Mouse (Mus musculus) kidney, embryonic 14.5 days (tissue): ENCODE data around the gene Cfap44. TPM values are rescaled to one million over a fixed set of nuclear protein-coding genes. Genes with fewer than 3 reads are reported as not detected.

Source experiments
- ATAC-seq: fragments of 200-750 bp; cut with Nextera tagmentation; 2 replicates; pipeline ENCODE4 v1.8.0; 2017; ENCODE audit warnings: moderate number of reproducible peaks, mild to moderate bottlenecking, moderate TSS enrichment, moderate library complexity; ENCODE audit not compliant: low FRiP score, low TSS enrichment
- H3K27ac ChIP-seq: fragments of 300-500 bp; sonication (generic); 2 replicates; pipeline ENCODE4 v1.5.1; 2014; ENCODE audit warnings: low read depth, mild to moderate bottlenecking, low read length, moderate library complexity, mixed read lengths
- H3K27me3 ChIP-seq: fragments of 300-500 bp; sonication (generic); 2 replicates; pipeline ENCODE4 v1.6.1; 2014; ENCODE audit warnings: mild to moderate bottlenecking, low read length; ENCODE audit not compliant: control insufficient read depth, insufficient read depth
- H3K36me3 ChIP-seq: fragments of 300-500 bp; sonication (generic); 2 replicates; pipeline ENCODE4 v1.6.1; 2014; ENCODE audit warnings: low read length, mixed read lengths; ENCODE audit not compliant: control insufficient read depth, insufficient read depth
- H3K4me1 ChIP-seq: fragments of 300-500 bp; sonication (generic); 2 replicates; pipeline ENCODE4 v1.6.1; 2014; ENCODE audit warnings: low read length, mixed read lengths; ENCODE audit not compliant: control insufficient read depth, insufficient read depth
- H3K4me2 ChIP-seq: fragments of 300-500 bp; sonication (generic); replicated peaks from 2 replicates; pipeline ENCODE4 v1.6.1; 2014; ENCODE audit warnings: low read depth, mild to moderate bottlenecking, low read length
- H3K4me3 ChIP-seq: fragments of 300-500 bp; sonication (generic); 2 replicates; pipeline ENCODE4 v1.5.1; 2014; ENCODE audit warnings: mild to moderate bottlenecking, low read length
- H3K9ac ChIP-seq: fragments of 300-500 bp; sonication (generic); 2 replicates; pipeline ENCODE4 v1.6.1; 2014; ENCODE audit warnings: low read depth, mild to moderate bottlenecking, low read length, moderate library complexity
- H3K9me3 ChIP-seq: fragments of 300-500 bp; sonication (generic); 2 replicates; pipeline ENCODE4 v1.6.1; 2016; ENCODE audit warnings: low read length; ENCODE audit not compliant: control insufficient read depth
- WGBS: fragments of 180-500 bp; shearing (Covaris S2); extraction: QIAGEN DNeasy Blood & Tissue Kit; methylation state at CpG from one replicate; pipeline ENCODE4 v1.1.7; 2014; 5-methylcytosine and 5-hydroxymethylcytosine counted together
- polyA plus RNA-seq: library from polyadenylated mRNA; unstranded; fragments of >200 nt; fragmentation: Nextera tagmentation; extraction: Ambion mirVana; gene quantifications from 2 replicates; pipeline ENCODE4 v1.2.1, GENCODE M21; 2014

Cfap44 gene
- polyA plus RNA-seq, 1 experiment from 2014 or later, result 0.46 TPM

DNA sequence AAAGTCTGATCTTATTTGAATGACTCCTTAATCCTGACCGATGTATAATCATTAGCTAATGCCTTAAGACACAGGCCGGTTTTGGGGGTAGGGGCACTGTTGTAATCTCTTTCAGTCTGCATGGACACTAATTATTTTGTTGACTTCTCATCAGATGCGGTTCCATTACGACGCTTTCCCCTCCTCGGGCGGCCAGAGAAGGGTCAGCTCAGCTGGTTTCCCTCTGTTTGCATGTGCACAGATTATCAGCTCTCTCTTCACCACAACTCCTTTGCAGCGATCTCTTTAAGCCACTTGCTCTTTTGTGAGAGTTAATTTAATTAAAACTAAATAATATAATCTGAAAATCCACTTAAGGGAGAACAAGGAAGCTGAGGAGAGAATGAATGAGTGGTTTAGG, 135.1 kb downstream of the Cfap44 start:
- Histone ChIP-seq H3K27me3 (no peaks in the 10 kb centered on the region), H3K4me1 (peaks cover 51% of the 10 kb centered on the region), H3K9me3 (no peaks in the 10 kb centered on the region), H3K36me3 (no peaks in the 10 kb centered on the region), H3K27ac (no peak overlapping the region), H3K4me3 (no peak overlapping the region), H3K9ac (no peak overlapping the region), H3K4me2 (no peak overlapping the region)
- 45% methylated on average over 8 of the region's 8 CpGs for WGBS
- no peak for ATAC-seq

DNA sequence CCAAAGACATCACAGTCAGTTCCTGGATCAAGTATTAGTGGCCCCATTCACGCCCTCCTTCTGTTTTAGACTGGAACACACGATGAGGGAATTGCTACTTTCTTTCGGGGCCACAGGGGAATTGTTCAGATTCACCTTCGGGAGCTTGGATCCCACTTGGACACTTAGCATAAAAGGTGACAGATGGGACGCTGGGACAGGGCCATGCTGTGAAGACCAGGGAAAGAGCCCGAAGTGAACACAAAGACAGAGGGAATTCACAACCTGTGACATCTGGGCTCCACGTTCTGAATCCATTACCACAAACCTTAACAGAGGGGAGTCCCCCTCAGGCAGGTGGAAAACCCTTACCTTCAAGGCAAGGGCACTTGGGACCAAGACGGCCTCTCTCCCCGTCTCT, 135.6 kb downstream of the Cfap44 start:
- Histone ChIP-seq H3K9me3 (no peaks in the 10 kb centered on the region), H3K9ac (no peak overlapping the region), H3K36me3 (no peaks in the 10 kb centered on the region), H3K4me1 (peaks cover 54% of the 10 kb centered on the region), H3K4me2 (peak overlapping the region; percentile 44), H3K27me3 (no peaks in the 10 kb centered on the region), H3K4me3 (no peak overlapping the region), H3K27ac (peak overlapping the region; percentile 20; the same call in 1 of the 2 replicates)
- WGBS, result 33% methylated on average over 9 of the region's 9 CpGs
- 0 out of 2 replicates have a peak, but pooled peaks have one; percentile 4 for ATAC-seq

DNA sequence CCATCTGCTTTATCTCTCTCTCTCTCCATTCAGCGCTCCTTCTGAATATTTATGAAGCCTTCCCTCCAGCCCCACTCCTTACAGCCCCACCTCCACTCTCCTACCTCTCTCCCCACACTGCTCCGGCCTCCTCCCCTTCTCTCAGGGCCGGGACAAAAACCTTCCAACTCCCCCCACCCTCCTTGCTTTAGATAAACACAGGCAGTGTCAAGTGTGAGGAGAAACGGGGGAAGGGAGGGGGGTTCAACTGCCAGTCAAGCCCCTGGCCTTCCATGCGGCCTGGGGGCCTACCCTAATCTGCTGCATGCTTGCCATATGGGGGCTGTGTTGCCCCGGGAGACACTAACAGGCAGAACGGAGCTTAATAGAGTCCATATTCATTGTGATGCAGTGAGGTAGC, 136.2 kb downstream of the Cfap44 start:
- 2% methylated on average over 7 of the region's 7 CpGs for WGBS
- H3K9ac ChIP-seq, result peak overlapping the region; percentile 15; the same call in 1 of the 2 replicates
- no peaks in the 10 kb centered on the region for H3K36me3 ChIP-seq
- H3K4me3 ChIP-seq, result peak overlapping the region; percentile 15; the same call in 1 of the 2 replicates
- ATAC-seq, result peak; percentile 85
- no peaks in the 10 kb centered on the region for H3K27me3 ChIP-seq
- peaks cover 54% of the 10 kb centered on the region for H3K4me1 ChIP-seq
- no peaks in the 10 kb centered on the region for H3K9me3 ChIP-seq
- no peak overlapping the region for H3K27ac ChIP-seq
- peak overlapping the region; percentile 44 for H3K4me2 ChIP-seq

DNA sequence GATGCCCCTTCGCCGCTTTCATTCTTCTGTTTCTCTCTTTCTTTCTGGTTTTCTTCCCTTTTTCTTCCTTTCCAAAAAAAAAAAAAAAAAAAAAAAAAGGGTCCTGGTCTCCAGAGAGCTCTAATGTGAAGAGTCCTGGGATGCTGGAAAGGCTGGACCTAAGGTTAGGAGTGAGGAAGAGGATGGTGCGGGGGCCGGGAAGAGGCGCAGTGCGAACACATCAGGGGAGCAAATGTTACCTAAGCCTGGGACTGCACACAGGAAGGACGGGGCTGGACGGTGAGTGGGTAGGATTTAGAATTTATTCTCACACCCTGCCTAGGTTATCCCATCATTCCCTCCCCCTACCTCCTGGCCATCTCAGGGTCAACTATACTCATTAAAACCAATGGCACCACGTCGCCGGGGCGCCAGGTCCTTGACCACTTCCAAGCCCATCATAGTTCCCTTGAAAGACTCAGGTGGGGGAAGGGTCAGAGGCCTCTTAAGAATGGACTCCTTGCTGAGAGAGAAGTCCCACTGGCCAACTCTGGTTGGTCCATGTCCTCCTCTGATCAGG, 136.7 kb downstream of the Cfap44 start:
- H3K9ac ChIP-seq, result no peak overlapping the region
- peaks cover 54% of the 10 kb centered on the region for H3K4me1 ChIP-seq
- 0 out of 2 replicates have a peak, but pooled peaks have one; percentile 10 for ATAC-seq
- H3K27me3 ChIP-seq, result no peaks in the 10 kb centered on the region
- 26% methylated on average over 12 of the region's 12 CpGs for WGBS
- H3K9me3 ChIP-seq, result no peaks in the 10 kb centered on the region
- no peaks in the 10 kb centered on the region for H3K36me3 ChIP-seq
- H3K4me2 ChIP-seq, result peak overlapping the region; percentile 44
- peak overlapping the region; percentile 47; the same call in 1 of the 2 replicates for H3K27ac ChIP-seq
- no peak overlapping the region for H3K4me3 ChIP-seq

Other genes with a start within 250 kb of the Cfap44 start
- gene Usf3, start 221.6 kb upstream of the Cfap44 start, polyA plus RNA-seq, result 5.7 and 6.6 TPM in 2 replicates
- gene Sidt1, start 61.6 kb upstream of the Cfap44 start, polyA plus RNA-seq, result 0.57 and 0.89 TPM in 2 replicates
- gene Spice1, start 47.7 kb upstream of the Cfap44 start, polyA plus RNA-seq, result 18.3 and 34.2 TPM in 2 replicates
- 15.2 and 23.5 TPM in 2 replicates for gene Boc, start 164.1 kb downstream of the Cfap44 start, polyA plus RNA-seq